Mouse (Mus musculus) cerebellum, adult 2 months (tissue): ENCODE results near the gene Taldo1.

Experiments
- CTCF ChIP-seq: fragments of 200-500 bp; IDR thresholded peaks from 2 replicates; pipeline ENCODE4 v1.5.1; 2011; ENCODE audit warnings: low read depth, mild to moderate bottlenecking, control low read depth, low read length, moderate library complexity, borderline replicate concordance; ENCODE audit not compliant: insufficient read depth
- POLR2A ChIP-seq: fragments of 200-500 bp; IDR thresholded peaks from 2 replicates; pipeline ENCODE4 v1.6.1; 2011; ENCODE audit warnings: low read length, control low read depth, borderline replicate concordance; ENCODE audit not compliant: insufficient read depth

- TF ChIP-seq CTCF (peak; percentile 80), POLR2A (no peak)
Measured at GRCm38 (mm10) chr7:141440613-141441012, 48.6 kb downstream of the Taldo1 start.
